ENCODE assay signal across 25 mouse cellular contexts in the genomic region with DNA sequence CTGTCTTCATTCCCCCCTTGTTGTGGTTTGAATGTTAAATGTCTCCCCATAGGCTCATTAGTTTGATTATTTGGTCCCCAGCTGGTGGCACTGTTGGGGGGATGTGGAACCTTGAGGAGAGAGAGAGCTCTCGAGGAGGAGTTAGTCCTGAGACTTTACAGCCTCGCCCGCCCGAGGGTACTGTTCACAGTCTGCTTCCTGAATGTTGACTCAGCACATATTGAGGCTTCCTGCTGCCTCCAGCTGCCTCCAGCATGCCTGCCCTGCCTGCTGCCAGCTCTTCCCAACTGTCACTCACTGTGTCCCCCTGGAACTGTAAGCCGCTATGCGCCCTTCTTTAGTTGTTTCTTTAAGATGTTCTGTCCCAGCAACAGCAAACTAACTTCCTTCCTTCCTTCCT. TPM values are rescaled to one million over a fixed set of nuclear protein-coding genes. Genes with fewer than 3 reads are reported as not detected.
DNase-seq lines count a peak whose midpoint lies in the region; ATAC-seq and TF ChIP-seq lines count a peak whose summit lies in the region.
"Had no signal": no experiment of that assay in that cellular context is flagged by ENCODE, and none has a peak within 500 bp of the region (broad histone marks: within the 10 kb centered on the region; RNA-seq: fewer than 3 reads in every experiment).

No protein-coding gene starts in this region.

- no peaks in the 10 kb centered on the region for H3K27me3 ChIP-seq in megakaryocyte, embryonic 14.5 days (replicated peaks)
- H3K27me3 ChIP-seq: CH12.LX had no signal

- in situ Hi-C loops in ES-E14 (cut with MboI; ENCODE audit: low sequenced_read_pairs in 2 of 2, unreplicated experiment in 2 of 2) = no loop called here

- peak; percentile 14 for DNase-seq in ES-CJ7 (ENCODE audit: low read depth, low spot score)
- DNase-seq in ES-E14 (ENCODE audit: low read depth, low spot score) = no peak
- no peak for DNase-seq in kidney, postnatal 10 days
- DNase-seq in adrenal gland, adult 18-20 months (ENCODE audit: low spot score in 2 of 2) = no peak
- DNase-seq: adrenal gland, adult 2 months; adrenal gland, adult 8-10 months; adrenal gland, postnatal 10 days; adrenal gland, postnatal 14 days; adrenal gland, postnatal 25 days; adrenal gland, postnatal 36 days; B cell, adult 2 months; cerebellum, adult 11 months; cerebellum, adult 11-12 months; cerebellum, adult 18-20 months; cerebellum, adult 2 months; cerebellum, adult 8-10 months; cerebellum, adult 9-10 months had no signal

- no peak overlapping the region for H3K9ac ChIP-seq in ES-E14 (ENCODE audit: insufficient read depth, low read depth, low read length, poor library complexity, severe bottlenecking)

- H3K9me3 ChIP-seq in megakaryocyte, embryonic 14.5 days = peaks cover 51% of the 10 kb centered on the region
- no peaks in the 10 kb centered on the region for H3K9me3 ChIP-seq in ES-E14 (ENCODE audit: control insufficient read depth, insufficient read depth, low read depth, low read length)

- H3K27ac ChIP-seq in ES-E14 (ENCODE audit: insufficient read depth, low read depth, low read length, poor library complexity, severe bottlenecking) = no peak overlapping the region

- peak overlapping the region; percentile 51 for H3K4me3 ChIP-seq in megakaryocyte, embryonic 14.5 days (replicated peaks)
- H3K4me3 ChIP-seq in ES-E14 (ENCODE audit: insufficient read depth in 1 of 2, low read depth in 1 of 2, low read length in 2 of 2, poor library complexity in 1 of 2, severe bottlenecking in 1 of 2) = no peak overlapping the region

- no peaks in the 10 kb centered on the region for H3K4me1 ChIP-seq in megakaryocyte, embryonic 14.5 days
- H3K4me1 ChIP-seq in ES-E14 (ENCODE audit: control insufficient read depth in 2 of 2, insufficient read depth in 2 of 2, low read length in 2 of 2, poor library complexity in 1 of 2) = no peaks in the 10 kb centered on the region

- no peak for ATAC-seq in megakaryocyte, adult 5-6 weeks (ENCODE audit: poor library complexity, severe bottlenecking)
- ATAC-seq: activated CD4-positive, CD25-positive, alpha-beta regulatory T cell, adult 4 months; CD4-positive, CD25-positive, alpha-beta regulatory T cell, adult 4 months; Patski had no signal

- no peaks in the 10 kb centered on the region for H3K36me3 ChIP-seq in megakaryocyte, embryonic 14.5 days (replicated peaks; ENCODE audit: low read length)
- no peaks in the 10 kb centered on the region for H3K36me3 ChIP-seq in ES-E14 (ENCODE audit: control insufficient read depth, insufficient read depth, low read length, poor library complexity, severe bottlenecking)
- H3K36me3 ChIP-seq: G1E had no signal

TF ChIP-seq in ES-E14, 5 proteins besides CTCF, POLR2A, EP300 and RAD21:
- TF ChIP-seq MAFK (IDR thresholded peaks at IDR 0.05; ENCODE audit: insufficient read depth, low read depth, low read length) (peak; percentile 91), CHD2 (IDR thresholded peaks at IDR 0.05; ENCODE audit: low read depth, low read length) (no peak)

RNA-seq across cellular contexts. Expression of a gene that starts 31.2 kb away (rescaled TPM):
- not detected in 2 replicates for polyA plus RNA-seq in megakaryocyte, embryonic 14.5 days (2012; ENCODE audit: insufficient read depth, low replicate concordance)
- total RNA-seq in megakaryocyte, adult 5-6 weeks (2015) = not detected in 2 replicates
- total RNA-seq in megakaryocyte, adult 5-6 weeks (2017) = not detected in 2 replicates
- 0.05 TPM in 1 of 2 replicates, not detected in the other for total RNA-seq in ES-E14 (2012; rRNA removed)
- under 1 TPM; 0.13 to 0.26 TPM for total RNA-seq in adrenal gland, adult 18-20 months (2021)
- total RNA-seq: CH12.LX, MEL had no signal
- polyA plus RNA-seq: CD4-positive, CD25-positive, alpha-beta regulatory T cell, adult 4 months; G1E; Patski had no signal
